Mouse (Mus musculus) liver, adult 2 months (tissue): ENCODE results near the gene Ddhd1. TPM values are rescaled to one million over a fixed set of nuclear protein-coding genes. Genes with fewer than 3 reads are reported as not detected.

Experiments
- DNase-seq: peaks from one replicate; pipeline ENCODE4 v3.0.0-alpha.2; 2011; ENCODE audit warnings: low read depth, low spot score; ENCODE audit errors: extremely low read depth
- H3K27ac ChIP-seq: fragments of 200-500 bp; replicated peaks from 2 replicates; pipeline ENCODE4 v1.5.1; 2012; ENCODE audit warnings: low read depth, mild to moderate bottlenecking, control low read depth, inconsistent platforms, low read length; ENCODE audit not compliant: insufficient read depth
- H3K27me3 ChIP-seq: fragments of 200-500 bp; 2 replicates; pipeline ENCODE4 v1.6.1; 2012; ENCODE audit warnings: mild to moderate bottlenecking, moderate library complexity, low read length, inconsistent platforms; ENCODE audit not compliant: control insufficient read depth, insufficient read depth
- H3K36me3 ChIP-seq: fragments of 200-500 bp; 2 replicates; pipeline ENCODE4 v1.6.1; 2012; ENCODE audit warnings: low read length, inconsistent platforms; ENCODE audit not compliant: control insufficient read depth, insufficient read depth
- H3K4me1 ChIP-seq: fragments of 200-500 bp; 2 replicates; pipeline ENCODE4 v1.6.1; 2011; ENCODE audit warnings: low read length; ENCODE audit not compliant: control insufficient read depth, insufficient read depth
- H3K4me3 ChIP-seq: fragments of 200-500 bp; 2 replicates; pipeline ENCODE4 v1.5.1; 2011; ENCODE audit warnings: low read depth, mild to moderate bottlenecking, control low read depth, low read length, moderate library complexity; ENCODE audit not compliant: insufficient read depth
- H3K79me2 ChIP-seq: fragments of 200-500 bp; 2 replicates; pipeline ENCODE4 v1.6.1; 2012; ENCODE audit warnings: inconsistent platforms, mild to moderate bottlenecking, low read length, moderate library complexity; ENCODE audit not compliant: control insufficient read depth, insufficient read depth
- H3K9ac ChIP-seq: fragments of 200-500 bp; 2 replicates; pipeline ENCODE4 v1.6.1; 2012; ENCODE audit warnings: low read depth, mild to moderate bottlenecking, control low read depth, inconsistent platforms, low read length
- CTCF ChIP-seq: fragments of 200-500 bp; IDR thresholded peaks from 2 replicates; pipeline ENCODE4 v1.5.1; 2011; ENCODE audit warnings: low read depth, low read length, control low read depth
- POLR2A ChIP-seq: fragments of 200-500 bp; IDR thresholded peaks from 2 replicates; pipeline ENCODE4 v1.6.1; 2011; ENCODE audit warnings: low read length, control low read depth; ENCODE audit not compliant: insufficient read depth; ENCODE audit errors: extremely low read depth
- WGBS: fragments of 180-500 bp; shearing (Covaris S2); methylation state at CpG from one replicate; pipeline ENCODE4 v1.1.7; 2018; 5-methylcytosine and 5-hydroxymethylcytosine counted together
- polyA plus RNA-seq: library from polyadenylated mRNA; depleted of rRNA; stranded (reverse); fragments of >200 nt; gene quantifications from 2 replicates; pipeline ENCODE4 v1.2.3, GENCODE M21; 2012
- total RNA-seq: library from RNA; depleted of rRNA; stranded (reverse); fragments of >200 nt; gene quantifications from 2 replicates; pipeline ENCODE4 v1.2.3, GENCODE M21; 2014

Gene Ddhd1
- total and polyA plus RNA-seq, 2 experiments, result 10.1 to 10.7 TPM

DNA sequence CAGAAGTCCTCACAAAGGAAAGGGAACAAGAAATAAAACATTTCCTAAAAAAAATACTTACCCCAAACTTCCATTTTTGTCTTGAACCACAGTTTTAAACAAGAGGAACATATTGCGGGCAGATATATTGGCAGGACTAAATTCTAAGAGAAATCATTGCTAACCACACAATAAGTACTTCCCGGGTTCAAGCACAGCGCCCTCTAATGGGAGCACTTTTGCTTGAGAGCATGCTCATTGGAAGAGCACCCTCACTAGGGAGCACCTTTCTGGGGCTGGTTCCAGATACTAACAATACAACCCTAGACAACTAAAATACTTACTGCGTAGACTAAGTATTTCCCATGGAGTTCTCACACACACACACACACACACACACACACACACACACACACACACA is 105.5 kb downstream of the Ddhd1 start:
- Histone ChIP-seq H3K27ac (no peak overlapping the region), H3K4me1 (peaks cover 3% of the 10 kb centered on the region), H3K4me3 (no peak overlapping the region), H3K36me3 (no peaks in the 10 kb centered on the region), H3K27me3 (no peaks in the 10 kb centered on the region), H3K9ac (no peak overlapping the region), H3K79me2 (no peaks in the 10 kb centered on the region)
- no peak for DNase-seq
- 86% methylated on average over 4 of the region's 4 CpGs for WGBS
- TF ChIP-seq POLR2A, result no peak
- no peak for TF ChIP-seq CTCF

DNA sequence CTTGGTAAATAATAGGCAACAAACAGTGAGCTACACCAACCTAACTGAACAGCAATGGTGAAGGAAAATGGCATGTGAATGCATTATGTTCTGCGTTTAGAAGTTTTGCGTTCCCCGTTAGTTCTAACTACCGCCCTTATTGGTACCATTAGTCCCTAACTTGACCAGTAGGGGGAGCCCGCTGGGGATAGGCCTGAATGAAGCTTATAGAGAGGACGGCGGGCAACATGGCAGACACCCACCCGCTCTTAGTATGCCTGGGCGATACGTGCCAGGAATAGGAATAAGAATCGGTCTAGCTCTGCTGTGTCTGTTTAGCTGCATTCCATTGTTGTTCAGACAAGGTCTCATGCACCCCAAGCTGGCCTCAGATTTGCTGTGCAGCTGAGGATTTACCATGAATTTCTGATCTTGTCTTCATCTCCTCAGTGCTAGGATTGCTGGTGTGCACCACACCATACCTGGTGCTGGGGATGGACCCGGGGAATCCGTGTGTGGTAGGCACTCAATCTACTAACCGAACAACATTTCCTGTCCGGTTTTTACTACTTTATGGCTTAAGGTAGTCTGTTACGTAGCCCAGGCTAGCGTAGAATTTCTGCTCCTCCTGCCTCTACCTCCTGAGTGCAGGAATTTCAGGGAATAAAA is 106.7 kb downstream of the Ddhd1 start:
- WGBS, result 79% methylated on average over 17 of the region's 17 CpGs
- H3K27me3 ChIP-seq, result no peaks in the 10 kb centered on the region
- TF ChIP-seq CTCF (peak; percentile 46), POLR2A (no peak)
- no peak overlapping the region for H3K27ac ChIP-seq
- H3K79me2 ChIP-seq, result no peaks in the 10 kb centered on the region
- no peak overlapping the region for H3K4me3 ChIP-seq
- peaks cover 3% of the 10 kb centered on the region for H3K4me1 ChIP-seq
- H3K36me3 ChIP-seq, result no peaks in the 10 kb centered on the region
- no peak overlapping the region for H3K9ac ChIP-seq
- no peak for DNase-seq

DNA sequence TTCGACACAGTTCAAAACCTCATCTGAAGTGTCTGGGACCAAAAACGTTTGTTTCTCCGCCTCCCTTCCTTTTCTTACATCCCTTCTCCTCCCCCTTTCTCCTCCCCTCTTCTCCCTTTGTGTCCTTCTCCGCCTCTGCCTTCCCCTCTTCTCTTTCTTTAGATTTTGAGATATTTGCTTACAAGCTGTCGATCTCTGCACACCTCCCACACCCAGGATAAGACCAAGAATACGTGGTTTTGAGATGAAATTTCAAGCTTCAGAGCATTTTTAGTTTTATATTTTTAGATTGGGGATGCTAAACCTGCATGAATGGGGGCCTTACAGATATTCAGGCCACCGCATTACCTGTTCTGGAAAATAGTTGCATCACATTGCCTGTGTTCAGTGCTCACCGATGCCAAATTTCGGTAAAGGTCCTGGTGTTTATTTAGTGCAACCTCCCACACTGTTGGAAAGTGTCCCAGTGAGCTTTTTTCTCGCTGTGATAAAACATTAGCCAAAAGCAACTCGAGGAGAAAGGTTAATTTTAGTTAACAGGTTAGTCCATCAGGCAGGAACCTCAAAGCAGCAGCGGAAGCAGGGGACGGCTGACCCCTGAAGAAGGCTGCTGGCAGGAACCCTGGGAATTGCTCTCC is 107.8 kb downstream of the Ddhd1 start:
- Histone ChIP-seq H3K36me3 (no peaks in the 10 kb centered on the region), H3K9ac (peak overlapping the region; percentile 28), H3K4me1 (peaks cover 3% of the 10 kb centered on the region), H3K79me2 (no peaks in the 10 kb centered on the region), H3K27ac (peak overlapping the region; percentile 79), H3K4me3 (peak overlapping the region; percentile 10; the same call in 1 of the 2 replicates), H3K27me3 (no peaks in the 10 kb centered on the region)
- WGBS, result 27% methylated on average over 13 of the region's 13 CpGs
- peak; percentile 99 for DNase-seq
- TF ChIP-seq CTCF (no peak), POLR2A (no peak)

DNA sequence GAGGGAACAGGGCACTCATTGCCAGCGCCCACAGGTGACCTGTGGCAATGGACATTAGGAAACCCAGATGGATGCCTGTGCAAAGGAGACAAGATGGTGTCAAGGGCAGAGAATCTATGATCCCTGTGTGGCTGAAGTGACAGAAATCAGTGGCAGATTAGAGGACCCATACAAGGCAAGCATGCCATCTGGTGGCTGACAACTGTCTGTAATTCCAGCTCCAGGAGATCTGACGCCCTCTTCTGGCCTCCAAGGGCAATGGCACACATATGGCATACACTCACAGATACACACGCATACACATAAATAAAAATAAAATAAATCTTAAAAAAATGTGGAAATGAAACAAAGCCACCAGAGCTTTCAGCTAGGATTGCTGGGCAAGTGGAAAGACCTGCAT is 109.8 kb downstream of the Ddhd1 start:
- no peaks in the 10 kb centered on the region for H3K36me3 ChIP-seq
- H3K27ac ChIP-seq, result no peak overlapping the region
- H3K4me1 ChIP-seq, result peaks cover 5% of the 10 kb centered on the region
- TF ChIP-seq POLR2A (no peak), CTCF (peak; percentile 57)
- no peaks in the 10 kb centered on the region for H3K27me3 ChIP-seq
- H3K79me2 ChIP-seq, result no peaks in the 10 kb centered on the region
- WGBS, result 85% methylated on average over 3 of the region's 3 CpGs
- H3K4me3 ChIP-seq, result no peak overlapping the region
- peak; percentile 37 for DNase-seq
- H3K9ac ChIP-seq, result no peak overlapping the region

DNA sequence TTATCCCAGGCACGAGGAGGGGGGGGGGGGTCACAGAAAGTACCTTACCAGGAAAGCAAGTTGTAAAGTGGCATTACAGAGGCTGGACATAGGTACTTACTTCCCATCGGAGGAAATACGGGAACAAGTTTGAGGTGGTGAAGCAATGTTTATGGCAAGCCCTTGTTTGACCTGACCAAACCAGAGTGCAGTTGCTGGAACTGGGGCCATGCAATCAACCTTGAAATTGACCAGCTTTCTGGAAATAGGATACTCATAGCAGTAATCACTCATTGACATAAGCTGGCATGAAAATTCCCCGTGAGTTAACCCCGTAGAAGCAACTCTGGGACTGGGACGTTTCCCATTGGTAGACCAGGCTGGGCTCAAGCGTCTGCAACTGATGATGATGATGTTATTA is 113.0 kb downstream of the Ddhd1 start:
- Histone ChIP-seq H3K27ac (no peak overlapping the region), H3K4me3 (no peak overlapping the region), H3K79me2 (no peaks in the 10 kb centered on the region), H3K27me3 (no peaks in the 10 kb centered on the region), H3K36me3 (no peaks in the 10 kb centered on the region), H3K9ac (no peak overlapping the region), H3K4me1 (peaks cover 7% of the 10 kb centered on the region)
- TF ChIP-seq CTCF (no peak), POLR2A (no peak)
- DNase-seq, result peak; percentile 77
- WGBS, result 42% methylated on average over 7 of the region's 7 CpGs

DNA sequence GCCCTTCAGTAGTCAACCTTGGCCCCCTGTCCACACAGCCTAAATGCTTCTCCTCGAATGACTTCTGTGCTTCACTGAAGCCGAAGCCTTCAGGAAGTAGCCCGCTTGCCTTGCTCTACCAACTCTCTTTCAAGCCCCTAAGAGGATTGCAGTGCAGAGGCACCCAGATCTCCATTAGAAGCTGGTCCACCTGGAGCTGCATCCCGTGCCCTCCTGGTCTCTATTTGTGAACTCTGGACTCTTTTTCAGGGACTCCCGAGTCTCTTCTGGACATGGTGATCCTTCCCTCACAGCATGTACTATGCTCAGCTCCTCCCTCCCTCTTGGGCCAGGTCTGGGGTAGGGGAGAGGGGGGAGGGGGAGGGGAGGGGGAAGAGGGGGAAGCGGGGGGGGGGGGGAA is 113.9 kb downstream of the Ddhd1 start:
- H3K4me3 ChIP-seq, result no peak overlapping the region
- DNase-seq, result no peak
- H3K27ac ChIP-seq, result no peak overlapping the region
- peaks cover 8% of the 10 kb centered on the region for H3K4me1 ChIP-seq
- WGBS, result 54% methylated on average over 5 of the region's 6 CpGs
- no peaks in the 10 kb centered on the region for H3K36me3 ChIP-seq
- H3K79me2 ChIP-seq, result no peaks in the 10 kb centered on the region
- TF ChIP-seq CTCF, result no peak
- no peak for TF ChIP-seq POLR2A
- no peak overlapping the region for H3K9ac ChIP-seq
- H3K27me3 ChIP-seq, result no peaks in the 10 kb centered on the region
